Mouse (Mus musculus): ENCODE measurements at regions not wholly inside any gene's neighbourhood (a gene's known extent, or its start where the extent isn't known, plus 50 kb on each side); places are given as distances from the start of the nearest gene placed in this dataset.

DNA sequence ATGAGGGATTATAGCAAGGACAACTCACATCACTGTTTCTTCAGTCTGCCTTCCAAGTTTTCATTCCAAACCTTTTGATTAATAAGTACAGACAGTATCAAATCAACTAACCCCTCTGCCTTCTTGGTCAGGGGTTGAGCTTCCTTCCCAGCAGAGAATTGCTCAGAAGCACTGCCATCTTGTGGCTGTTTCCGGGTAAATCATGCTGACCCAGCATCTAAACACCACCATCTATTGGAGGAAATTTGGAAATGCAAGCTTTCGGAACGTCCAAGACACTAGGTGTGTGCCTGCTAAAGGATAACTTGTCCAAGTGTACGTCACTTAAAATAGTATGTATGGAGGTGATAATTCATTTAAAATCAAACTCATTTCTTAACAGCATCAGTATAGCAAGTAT, 231.7 kb upstream of the Ank start:
- peak; percentile 56 to 78 for DNase-seq (ENCODE audit: low spot score in 2 of 2)
- intact Hi-C loops (cut with DNase I): loop anchor here (2.0 to 10.0 kb wide), 3 partner anchors 592 to 770 kb away; no protein-coding TSS in a partner anchor

DNA sequence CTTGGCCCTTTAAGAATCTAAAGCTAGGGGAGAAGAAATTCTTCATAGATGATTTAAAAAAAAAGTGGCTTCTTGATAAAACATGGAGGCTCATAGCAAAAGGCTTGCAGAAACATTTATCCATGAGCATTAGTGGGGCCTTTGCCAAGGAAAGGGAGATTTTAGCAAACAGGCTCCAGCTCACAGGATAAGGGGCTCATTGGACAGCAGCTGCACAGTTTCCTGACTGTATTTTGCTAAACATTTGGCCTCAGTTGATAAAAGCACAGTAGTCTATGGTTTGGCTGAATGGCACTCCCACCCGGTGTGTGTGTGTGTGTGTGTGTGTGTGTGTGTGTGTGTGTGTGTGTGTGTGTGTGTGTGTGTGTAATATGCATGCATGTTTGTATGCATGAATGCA, 228.2 kb upstream of the Ank start:
- intact Hi-C loops (cut with DNase I): loop anchor here (5.0 to 10.0 kb wide), 2 partner anchors 596 to 774 kb away; no protein-coding TSS in a partner anchor
- no peak for DNase-seq (ENCODE audit: low spot score in 2 of 2)

DNA sequence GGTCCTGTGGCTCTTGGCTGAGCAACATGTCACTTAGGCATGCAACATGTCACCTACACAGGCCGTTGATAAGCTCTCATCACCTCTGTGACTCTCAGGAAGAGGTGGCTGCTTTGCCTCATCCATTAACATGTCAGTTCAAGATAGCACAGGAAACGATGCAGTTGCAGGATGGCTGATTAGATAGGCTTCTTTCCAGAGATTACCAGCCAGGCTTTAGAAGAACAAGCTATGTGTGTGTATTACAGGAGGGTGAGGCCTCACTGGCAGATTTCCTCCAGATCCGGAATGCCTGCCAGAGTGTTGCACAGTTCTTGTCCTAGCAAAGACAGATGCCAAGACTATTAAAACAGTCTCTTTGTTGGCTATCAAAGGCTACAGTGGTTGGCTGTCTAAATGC, 220.2 kb upstream of the Ank start:
- intact Hi-C loops (cut with DNase I): no loop called here
- peak in 1 of 2 experiments; percentile 9 for DNase-seq (ENCODE audit: low spot score in 2 of 2)

DNA sequence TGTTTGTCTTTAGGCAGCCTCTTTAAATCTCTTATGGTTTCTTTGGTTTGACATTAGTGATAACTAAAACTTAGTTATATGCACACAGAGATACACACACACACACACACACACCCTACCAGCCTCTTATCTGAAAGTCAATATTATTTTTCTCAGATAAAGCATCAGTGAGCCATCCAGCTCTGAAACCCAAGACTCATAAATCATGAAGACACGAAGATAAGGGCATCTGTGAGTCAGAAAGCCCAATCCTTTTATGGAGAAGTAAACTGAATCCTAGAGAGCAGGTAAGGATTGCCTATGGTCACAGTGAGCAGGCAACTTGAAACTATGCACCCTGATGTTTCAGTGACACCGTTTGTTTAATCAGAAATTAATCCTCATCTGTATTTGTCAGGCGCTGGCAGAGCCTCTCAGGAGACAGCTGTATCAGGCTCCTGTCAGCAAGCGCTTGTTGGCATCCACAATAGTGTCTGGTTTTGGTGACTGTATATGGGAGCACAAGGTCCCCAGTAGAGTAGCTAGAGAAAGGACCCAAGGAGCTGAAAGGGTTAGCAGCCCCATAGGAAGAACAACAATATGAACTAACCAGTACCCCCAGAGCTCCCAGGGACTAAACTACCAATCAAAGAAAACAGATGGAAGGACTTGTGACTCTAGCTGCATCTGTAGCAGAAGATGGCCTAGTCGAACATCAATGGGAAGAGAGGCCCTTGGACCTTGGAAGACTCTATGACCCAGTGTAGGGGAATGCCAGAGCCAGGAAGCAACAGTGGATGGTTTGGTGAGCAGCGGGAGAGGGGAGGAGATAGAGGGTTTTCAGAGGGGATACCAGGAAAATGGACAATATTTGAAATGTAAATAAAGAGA, 207.3 kb upstream of the Ank start:
- intact Hi-C loops (cut with DNase I): no loop called here
- DNase-seq (ENCODE audit: low spot score in 2 of 2): no peak

DNA sequence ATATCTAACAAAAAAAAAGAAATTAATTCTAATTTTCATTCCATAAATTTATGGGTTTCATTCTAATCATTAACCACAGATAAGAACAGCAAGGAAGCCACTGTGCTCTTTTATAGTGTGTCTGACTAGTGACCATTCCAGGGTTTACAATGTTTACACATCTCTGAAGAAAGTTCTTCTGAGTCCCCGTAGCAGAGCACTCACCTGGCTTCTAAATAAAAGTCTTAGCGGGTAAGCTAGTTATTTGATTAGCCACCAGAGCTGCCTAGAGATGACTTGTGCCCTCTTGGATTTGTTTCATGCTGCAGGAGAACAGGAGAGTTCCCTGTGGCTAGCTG, 206.7 kb upstream of the Ank start:
- DNase-seq (ENCODE audit: low spot score in 2 of 2): no peak
- intact Hi-C loops (cut with DNase I): no loop called here

DNA sequence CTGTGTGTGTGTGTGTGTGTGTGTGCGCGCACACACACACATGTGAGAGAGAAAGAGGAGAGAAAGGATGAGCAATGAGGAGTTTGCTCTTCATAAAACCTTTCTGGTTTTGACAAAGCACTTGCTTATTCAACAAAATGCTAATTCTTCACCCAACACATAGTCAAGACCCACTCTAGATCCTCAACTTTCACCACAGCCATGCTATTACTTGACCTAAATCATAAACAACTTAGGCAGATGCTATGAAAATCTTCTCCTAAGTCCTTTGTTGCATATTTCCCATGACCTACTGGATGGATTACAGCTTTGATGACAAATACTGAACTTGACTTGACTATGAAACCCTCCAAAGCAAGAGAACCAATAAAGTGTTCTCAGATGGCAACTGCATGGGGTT, 196.3 kb upstream of the Ank start:
- no peak for DNase-seq (ENCODE audit: low spot score in 2 of 2)
- intact Hi-C loops (cut with DNase I): no loop called here

DNA sequence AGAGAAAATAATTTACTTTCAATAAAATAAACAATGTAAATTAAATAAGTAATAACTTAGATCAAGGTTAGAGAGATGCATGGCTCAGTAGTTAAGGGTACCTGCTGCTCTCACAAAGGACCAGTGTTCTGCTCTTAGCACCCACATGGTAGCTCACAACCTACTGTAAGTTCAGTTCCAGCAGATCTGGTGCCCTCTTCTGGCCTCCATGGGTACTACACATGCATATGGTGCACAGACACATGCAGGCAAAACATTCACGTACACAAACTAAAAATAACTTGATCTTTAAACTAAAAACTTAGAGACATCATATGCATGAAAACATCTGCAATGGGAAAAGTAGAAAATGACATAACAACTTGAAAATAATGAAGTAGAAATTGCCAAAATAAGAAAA, 184.2 kb upstream of the Ank start:
- intact Hi-C loops (cut with DNase I): no loop called here
- no peak for DNase-seq (ENCODE audit: low spot score in 2 of 2)

DNA sequence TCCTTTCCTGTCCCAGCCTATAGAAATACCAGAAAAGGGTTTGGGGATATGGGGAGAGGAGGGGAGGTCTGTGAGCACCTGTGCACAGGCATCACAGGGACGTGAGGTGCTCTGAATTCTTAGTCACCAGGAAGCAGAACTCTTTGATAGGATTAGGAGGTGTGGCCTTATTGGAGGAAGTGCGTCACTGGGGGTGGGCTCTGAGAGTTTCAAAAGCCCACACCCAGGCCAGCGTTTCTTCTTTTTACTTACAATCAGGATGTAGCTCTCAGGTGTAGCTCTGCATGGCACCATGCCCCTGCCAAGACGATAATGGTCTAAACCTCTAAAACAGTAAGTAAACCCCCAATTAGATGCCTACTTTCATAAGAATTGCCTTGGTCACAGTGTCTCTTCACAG, 162.6 kb upstream of the Ank start:
- intact Hi-C loops (cut with DNase I): no loop called here
- DNase-seq (ENCODE audit: low spot score in 2 of 2): no peak

DNA sequence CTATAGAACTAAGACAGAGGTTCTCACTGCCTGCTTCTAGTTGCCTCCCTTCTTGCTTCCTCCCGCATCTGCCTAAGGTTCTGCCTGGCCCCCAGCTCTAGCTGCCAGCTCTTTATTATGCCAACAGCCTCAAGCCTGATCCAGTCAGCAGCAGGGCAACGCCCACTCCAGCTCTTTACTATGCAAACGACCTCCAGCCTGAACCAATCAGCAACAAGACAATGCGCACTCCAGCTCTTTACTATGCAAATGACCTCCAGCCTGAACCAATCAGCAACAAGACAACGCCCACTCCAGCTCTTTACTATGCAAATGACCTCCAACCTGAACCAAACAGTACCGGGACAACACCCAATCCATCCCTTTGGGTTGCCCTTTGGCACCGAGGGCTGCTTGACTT, 162.2 kb upstream of the Ank start:
- intact Hi-C loops (cut with DNase I): no loop called here
- DNase-seq (ENCODE audit: low spot score in 2 of 2): no peak

DNA sequence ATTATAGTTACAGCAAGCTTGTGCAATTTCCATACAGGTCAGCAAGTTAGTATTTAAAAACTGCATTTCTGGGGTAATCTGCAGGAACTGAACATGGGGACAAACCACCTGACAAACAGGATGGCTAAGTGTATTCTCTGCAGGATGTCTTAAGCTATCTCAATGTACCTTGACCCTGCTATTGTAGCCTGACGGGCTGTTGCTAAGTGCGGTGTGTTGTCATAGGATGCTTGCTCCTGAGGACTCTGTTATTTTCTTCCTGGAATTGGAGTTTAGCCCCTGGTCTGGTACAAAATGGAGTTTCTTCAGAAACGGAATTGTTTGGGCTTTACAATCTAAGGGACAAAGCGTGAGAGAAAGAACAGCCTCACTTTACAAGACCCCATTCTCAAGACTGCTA, 161.4 kb upstream of the Ank start:
- intact Hi-C loops (cut with DNase I): no loop called here
- no peak for DNase-seq (ENCODE audit: low spot score in 2 of 2)

DNA sequence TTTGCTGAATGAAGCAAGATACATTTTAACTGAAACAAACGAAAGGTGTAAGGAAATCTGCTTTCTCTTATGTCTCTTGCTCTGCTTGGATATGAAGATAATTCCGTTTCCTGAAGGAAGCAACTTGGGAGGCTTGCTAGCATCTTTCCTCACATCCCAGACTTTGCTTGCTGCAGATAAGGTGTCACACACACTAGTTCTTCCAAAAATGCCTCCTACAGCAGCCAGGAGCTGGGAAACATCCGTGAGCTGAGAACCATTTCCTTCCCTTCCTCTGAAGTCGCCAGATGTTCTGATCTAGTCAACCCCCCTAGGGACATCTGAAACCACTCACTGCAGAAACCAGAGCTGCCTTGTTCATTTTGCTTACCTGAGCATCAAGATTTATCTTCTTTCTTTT, 157.8 kb upstream of the Ank start:
- intact Hi-C loops (cut with DNase I): no loop called here

DNA sequence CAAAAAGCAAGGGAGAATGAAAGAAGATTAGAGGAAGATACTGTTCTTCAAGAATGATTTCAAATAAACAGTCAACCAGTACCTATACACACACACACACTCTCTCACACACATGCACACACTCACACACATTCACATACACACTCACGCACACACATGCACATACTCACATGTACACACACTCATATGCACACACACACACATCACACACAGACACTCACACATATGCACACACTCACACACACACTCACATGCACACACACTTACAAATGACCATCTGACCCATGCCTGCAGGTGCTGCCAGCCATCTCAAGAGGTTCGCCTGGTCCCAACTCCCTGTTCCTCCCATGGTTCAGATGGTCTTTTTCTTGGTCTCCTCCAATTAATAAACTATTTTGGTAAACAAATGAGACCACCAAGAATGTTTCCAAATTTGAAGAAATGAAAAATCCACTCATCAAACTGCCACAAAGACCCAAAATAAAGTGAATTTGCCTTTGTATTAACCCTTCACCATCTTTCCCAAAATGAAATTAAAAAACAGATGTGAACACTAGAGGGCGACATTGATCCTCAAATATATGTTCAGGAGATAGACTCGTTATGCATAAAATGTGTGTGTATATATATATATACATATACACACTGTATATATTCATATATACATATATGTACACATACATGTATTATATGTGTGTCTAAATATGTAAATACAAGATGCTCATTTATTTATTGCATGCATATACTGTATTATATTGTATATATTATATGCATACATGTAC, 150.3 kb upstream of the Ank start:
- DNase-seq (ENCODE audit: low spot score in 2 of 2): peak; percentile 32 to 79
- intact Hi-C loops (cut with DNase I): no loop called here

More for the DNA sequence above, 157.8 kb upstream of the Ank start:
- DNase-seq (ENCODE audit: low spot score in 2 of 2): no peak

DNA sequence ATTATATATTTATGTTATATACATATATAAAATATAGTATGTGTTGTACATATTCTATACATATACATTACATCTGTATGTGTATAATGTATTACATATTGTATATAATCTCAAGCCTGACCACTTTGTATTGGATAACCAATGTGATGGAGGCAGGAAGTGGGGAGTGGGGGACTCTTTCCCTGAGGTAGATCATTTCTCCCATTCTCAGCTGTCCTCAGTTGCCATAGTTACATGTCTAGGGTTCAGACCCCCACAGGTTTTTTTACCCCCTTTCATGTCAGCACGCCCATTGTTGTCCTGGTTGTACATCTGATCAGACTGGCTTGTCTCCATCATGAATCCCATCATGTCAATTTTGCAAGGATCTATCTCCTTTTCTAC, 149.7 kb upstream of the Ank start:
- DNase-seq (ENCODE audit: low spot score in 2 of 2): no peak
- intact Hi-C loops (cut with DNase I): no loop called here

DNA sequence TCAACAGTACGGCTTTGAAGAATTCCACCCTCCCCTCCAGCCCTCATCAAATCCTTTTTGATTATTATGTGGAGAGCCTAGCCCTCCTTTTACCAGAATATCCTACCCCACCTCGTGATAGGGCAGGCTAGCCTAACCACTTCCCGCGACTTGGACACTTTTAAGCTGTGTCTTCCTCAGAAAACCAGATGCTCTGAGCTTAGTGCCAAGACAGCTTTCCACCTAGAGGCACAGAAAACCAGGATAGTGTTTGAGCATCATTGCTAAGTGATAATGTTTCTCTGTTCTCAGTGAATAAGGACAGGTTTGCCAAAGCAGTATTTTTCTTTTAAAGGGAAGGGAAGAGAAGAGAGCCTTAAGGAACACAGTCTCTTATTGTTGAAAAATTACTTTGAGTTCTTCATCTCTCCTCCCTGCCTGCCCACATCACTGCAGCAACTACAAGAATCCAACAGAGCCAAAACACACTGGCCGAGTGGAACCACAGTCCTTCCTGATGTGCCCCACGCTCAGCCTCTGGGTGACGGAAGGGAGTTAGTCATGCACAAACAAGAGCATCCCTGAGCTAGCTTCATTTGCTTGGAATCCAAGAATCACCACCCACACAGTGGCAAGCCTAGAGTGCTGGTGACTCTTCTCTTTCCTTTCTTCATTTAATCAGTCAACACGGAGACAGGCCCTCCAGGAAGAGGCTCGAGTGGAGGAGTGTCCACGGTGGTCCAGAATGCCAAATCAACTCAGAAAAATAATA, 144.4 kb upstream of the Ank start:
- peak; percentile 29 to 63 for DNase-seq (ENCODE audit: low spot score in 2 of 2)
- intact Hi-C loops (cut with DNase I): no loop called here

DNA sequence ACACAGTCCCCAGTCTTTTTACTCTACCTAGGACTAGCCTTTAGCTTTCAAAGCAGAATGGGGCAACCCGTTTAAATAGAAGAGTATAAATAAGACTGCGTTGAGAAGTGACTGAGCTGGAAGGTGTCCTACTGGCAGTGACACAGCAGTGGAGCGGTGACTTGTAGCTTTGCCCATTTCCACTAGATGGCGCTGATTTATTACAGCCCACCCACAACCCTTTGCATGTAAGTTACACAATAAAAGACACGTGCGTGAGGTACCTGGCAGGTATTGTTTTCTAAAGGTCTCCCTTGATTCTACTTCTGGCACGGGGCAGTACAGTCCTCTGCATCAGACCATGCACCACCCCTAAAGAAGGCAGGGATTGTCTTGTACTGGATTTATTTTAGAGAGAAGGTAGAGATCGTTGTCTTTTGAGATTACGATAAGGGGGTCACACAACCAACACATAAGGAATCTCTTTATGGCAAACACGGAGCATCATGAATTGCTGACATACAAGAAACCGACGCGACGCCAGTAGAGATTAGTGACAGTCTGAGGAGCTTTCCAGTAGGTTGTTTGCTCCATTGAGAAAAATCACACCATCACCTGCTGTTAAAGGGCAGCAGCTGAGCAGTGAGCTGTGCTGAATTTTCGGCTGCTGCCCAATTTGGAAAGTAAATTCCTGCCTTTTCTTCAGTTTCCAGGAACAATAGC, 140.5 kb upstream of the Ank start:
- DNase-seq (ENCODE audit: low spot score in 2 of 2): peak; percentile 89 to 92
- intact Hi-C loops (cut with DNase I): loop anchor here (1.0 to 5.0 kb wide), 3 partner anchors 140 to 286 kb away; partner anchors contain the start of gene Ank

DNA sequence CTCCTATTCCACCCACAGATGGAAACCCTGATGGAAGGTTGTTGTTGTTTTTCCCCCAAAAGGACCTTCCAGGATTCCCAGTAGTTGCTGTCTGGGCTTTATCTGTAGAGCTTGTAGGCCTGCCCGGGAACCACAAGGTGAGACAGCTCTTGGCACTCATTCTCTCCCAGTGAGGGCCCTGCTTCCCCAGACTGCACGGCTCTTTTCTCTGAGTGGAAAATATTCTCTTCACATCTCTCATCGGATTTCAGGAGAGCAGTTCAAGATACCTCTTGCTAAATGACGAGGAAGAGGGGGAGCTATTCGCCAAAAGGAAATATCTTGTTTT, 140.0 kb upstream of the Ank start:
- no peak for DNase-seq (ENCODE audit: low spot score in 2 of 2)
- intact Hi-C loops (cut with DNase I): loop anchor here (1.0 to 5.0 kb wide), 3 partner anchors 140 to 286 kb away; partner anchors contain the start of gene Ank

DNA sequence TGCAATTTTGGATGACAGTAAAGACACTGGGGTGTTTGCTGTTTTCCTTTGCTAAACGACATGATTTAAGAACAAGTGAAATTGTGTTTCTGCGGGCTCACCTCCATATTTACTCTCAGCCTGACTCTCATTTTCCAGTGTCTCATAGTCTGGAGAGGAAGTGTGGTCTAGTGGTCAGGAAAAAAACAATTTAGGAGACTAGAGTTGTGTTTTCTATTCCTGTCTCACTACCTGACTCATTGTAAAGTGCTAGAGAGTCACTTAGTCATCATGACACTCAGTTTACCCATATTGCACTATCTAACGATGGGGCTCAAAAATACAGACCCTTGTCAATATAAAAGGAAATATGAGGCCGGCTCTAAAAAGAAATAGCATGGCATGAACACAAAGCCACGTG, 138.7 kb upstream of the Ank start:
- no peak for DNase-seq (ENCODE audit: low spot score in 2 of 2)
- intact Hi-C loops (cut with DNase I): loop anchor here (5.0 kb wide), 2 partner anchors 255 to 285 kb away; no protein-coding TSS in a partner anchor

DNA sequence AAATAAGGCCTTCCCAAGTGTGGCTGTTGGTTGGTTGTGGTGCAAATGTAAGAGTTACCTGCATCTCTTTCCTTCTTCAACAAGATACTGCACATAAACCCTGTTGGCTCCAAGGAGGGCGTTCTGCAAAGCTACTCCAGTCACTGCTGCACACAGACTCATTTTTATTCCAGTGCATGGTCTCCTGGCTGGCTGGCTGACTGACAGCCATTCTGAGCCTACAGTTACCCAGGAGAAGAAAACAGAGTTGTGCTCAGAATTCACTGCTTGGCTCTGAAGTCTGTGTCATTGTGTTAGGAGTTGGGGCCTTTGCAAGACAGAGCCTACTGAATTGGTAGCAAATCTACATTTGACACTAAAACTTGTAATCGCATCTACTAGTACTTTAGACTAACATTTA, 138.0 kb upstream of the Ank start:
- DNase-seq (ENCODE audit: low spot score in 2 of 2): no peak
- intact Hi-C loops (cut with DNase I): loop anchor here (5.0 kb wide), 2 partner anchors 254 to 284 kb away; no protein-coding TSS in a partner anchor

DNA sequence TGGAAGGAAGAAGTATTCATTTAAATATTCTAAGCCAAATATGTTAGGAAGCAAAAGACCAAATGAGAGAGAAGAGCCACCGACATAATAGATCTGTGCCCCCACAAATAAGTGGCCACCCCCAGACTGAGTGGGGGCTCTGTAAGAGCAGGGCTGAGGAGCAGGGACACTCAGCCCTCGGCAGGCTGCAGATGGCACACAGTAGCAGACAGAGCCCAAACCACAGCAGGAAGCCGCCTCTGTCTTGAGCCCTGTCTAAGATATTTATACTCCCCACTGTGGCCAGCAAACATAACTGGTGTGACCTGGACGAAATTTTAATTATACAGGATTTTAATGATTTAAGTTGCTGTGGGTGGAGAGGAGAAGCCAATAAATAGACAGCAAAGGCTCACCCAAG, 126.4 kb upstream of the Ank start:
- intact Hi-C loops (cut with DNase I): no loop called here
- DNase-seq (ENCODE audit: low spot score in 2 of 2): no peak
